Mouse (Mus musculus) left cerebral cortex, postnatal 25 days (tissue): ENCODE measurements around the gene Cdc25b. TPM values are rescaled to one million over a fixed set of nuclear protein-coding genes. Genes with fewer than 3 reads are reported as not detected.
A peak's percentile ranks its signal among the peaks of the same experiment; 100 is the strongest.
"Not testable (repeated sequence)": the region's sequence is repeated elsewhere in the genome, so short reads cannot be mapped to it uniquely, and the experiment has no call there.

ENCODE experiments used
- DNase-seq, 2 experiments: peaks; one replicate each; pipeline ENCODE4 v3.0.0; 2022; ENCODE audit warnings: low spot score in 2 of 2, mixed read lengths in 1 of 2
- intact Hi-C: fragments of 180-260 bp; cut with DNase I; formaldehyde crosslinking; loops from one replicate; pipeline ENCODE4 v1.15.1; 2025
- total RNA-seq, 2 experiments: library from RNA; stranded (reverse); gene quantifications; 2 replicates each; pipeline ENCODE4 v1.2.3; 2021

The Cdc25b gene
- total RNA-seq, 2 experiments from 2014 or later, result 13.3 to 16.2 TPM

DNA sequence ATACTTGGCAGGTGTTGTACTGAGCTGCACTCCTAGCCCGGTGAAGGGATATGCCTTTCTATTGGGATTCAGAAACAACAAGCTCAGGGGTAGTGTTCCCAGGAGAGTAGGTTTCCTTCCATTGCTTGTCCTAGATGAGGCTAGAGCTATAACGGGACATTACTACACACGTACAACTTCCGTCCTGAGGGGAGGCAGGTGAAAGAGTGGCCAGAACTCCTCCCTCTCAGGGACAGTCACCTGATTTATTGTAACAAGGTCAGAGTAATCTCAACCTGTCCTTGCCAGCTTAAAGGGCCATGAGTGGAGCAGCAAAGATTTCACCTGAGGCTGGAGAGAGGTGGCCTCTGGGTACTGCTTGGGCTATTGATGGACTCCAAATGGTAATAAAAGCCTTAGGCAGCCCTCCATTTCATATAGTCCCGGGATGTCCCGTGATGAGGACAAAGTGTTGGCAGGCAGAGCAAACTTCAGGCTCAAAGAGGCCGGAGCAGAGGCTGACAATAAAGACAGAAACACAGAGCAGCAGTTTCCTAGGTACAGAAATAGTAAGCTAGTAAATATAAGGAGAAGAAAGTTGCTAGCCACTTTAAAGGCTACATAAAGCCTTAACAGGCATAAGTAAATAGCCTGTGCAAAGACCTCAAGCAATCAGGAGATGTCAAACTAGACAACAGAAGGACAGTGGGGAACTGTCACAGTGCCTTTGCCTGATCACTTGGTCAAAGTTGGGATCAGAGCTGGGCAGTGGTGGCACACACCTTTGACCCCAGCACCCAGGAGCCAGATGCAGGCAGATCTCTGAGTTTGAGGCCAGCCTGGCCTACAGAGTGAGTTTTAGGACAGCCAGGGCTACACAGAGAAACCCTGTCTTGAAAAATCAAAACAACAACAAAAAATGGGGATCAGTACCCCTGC is 29.5 kb downstream of the Cdc25b start:
- intact Hi-C loops, result no loop called here
- no peak for DNase-seq

- no peak for DNase-seq
Measured at GRCm38 (mm10) chr2:131220030-131220429, 33.3 kb downstream of the Cdc25b start.

DNA sequence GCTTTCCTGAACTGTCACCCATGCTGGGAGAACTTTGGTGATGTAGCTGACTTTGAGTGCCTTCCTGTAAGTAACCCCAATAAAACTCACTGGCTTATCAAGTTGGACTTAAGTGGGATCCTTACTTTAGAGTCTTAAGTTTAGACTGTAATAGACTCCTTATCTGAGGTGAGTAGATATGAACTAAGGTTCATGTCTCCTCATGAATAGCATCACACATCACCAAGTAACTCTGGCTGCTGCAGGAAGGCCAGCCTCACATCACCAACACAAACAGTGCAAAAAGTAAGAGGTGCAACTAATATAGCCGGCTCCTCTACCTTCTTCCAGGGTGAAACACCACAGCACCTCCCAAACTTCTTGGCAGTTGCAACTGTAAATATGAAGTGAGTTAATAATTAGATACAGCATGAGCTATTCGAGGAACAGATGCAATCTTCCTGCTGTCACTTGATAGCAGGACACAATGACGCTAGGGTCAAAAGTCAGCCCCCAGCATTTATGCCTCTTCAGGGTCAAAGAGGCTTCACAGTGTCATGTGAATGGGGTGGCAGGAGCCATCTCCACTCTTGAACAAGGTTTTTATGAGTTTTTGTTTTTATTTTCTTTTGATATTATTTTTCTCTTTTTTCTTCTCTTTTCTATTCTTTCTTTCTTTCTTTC is 35.2 kb downstream of the Cdc25b start:
- intact Hi-C loops, result no loop called here
- DNase-seq, result no peak

More at GRCm38 (mm10) chr2:131220030-131220429, 33.3 kb downstream of the Cdc25b start:
- intact Hi-C loops, result no loop called here

DNA sequence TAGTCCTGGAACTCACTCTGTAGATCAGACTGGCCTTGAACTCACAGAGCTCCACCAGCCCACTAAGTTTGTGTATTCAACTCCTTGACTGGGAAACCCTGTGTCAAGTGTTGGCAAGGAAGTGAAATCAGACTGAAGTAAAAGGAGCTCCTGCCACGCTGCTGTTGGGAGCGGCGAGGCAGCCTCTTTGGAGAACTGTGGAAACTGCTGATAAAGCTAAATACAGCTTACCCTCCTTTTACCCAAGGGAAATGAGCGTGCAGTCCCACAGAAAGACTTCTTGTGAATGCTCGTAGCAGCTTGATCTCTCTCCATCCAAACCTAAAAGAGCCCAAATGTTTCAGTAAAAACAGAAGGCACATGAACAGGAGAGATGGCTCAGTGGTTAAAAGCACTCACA is 35.8 kb downstream of the Cdc25b start:
- intact Hi-C loops, result no loop called here
- DNase-seq, result peak in 1 of 2 experiments; percentile 11

- no peak for DNase-seq
- intact Hi-C loops, result no loop called here
Measured at GRCm38 (mm10) chr2:131223569-131223968, 36.8 kb downstream of the Cdc25b start.

DNA sequence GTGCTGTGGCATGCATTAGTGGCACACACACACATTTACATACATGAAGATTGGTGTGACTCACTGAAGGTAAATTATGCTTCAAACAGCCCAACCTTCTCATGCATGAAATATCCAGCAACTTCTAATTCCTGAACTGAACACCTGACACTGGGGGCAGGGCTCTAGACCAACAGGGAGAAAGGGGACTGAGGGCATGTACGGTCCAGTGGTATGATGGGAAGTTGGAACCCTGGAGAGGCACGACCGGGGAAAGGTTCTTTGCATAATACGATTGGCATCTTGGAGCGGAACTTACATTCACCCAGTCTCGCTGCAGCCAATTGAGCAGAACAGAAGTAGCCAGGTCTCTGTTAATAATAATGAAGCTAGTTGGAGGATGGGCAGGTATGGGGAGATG is 38.4 kb downstream of the Cdc25b start:
- intact Hi-C loops, result no loop called here
- DNase-seq, result no peak

DNA sequence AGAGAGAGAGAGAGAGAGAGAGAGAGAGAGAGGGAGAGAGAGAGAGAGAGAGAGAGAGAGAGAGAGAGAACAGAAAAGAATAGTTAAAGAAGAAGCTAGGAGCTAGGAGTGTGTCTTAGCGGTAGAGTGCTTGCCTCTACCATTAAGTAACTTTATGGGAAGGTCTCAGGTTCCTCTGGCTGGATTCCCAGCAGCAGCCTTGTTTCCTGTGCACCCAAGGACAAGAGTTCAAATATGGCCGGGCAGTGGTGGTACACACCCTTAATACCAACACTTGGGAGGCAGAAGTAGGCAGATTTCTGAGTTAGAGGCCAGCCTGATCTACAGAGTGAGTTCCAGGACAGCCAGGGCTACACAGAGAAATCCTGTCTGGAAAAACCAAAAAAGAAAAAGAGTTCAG is 39.9 kb downstream of the Cdc25b start:
- intact Hi-C loops, DNase-seq: not testable (repeated sequence)

DNA sequence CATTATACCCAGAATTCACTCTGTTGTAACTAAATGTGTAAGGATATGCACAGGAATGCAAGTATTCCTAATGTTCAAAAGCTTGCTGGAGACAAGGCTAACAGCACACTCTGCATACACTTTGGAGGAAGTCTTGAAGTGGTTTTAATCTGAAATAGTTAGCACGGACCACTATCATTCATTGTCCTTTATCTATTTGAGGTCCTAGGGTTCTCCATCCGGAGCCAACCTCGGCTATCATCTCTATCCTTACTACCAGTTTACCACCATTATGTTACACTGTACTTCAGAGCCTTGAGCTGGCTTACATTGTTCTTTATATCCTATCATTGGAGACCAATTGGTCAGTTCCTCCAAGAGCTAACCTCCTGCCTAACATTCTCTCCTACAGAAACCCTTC is 40.5 kb downstream of the Cdc25b start:
- intact Hi-C loops, result no loop called here
- DNase-seq, result no peak

GRCm38 (mm10) chr2:131232558-131232957 is 45.8 kb downstream of the Cdc25b start:
- no peak for DNase-seq
- intact Hi-C loops, result loop anchor here (5.0 kb wide), 1 partner anchor 135 kb away; no protein-coding TSS in a partner anchor

DNA sequence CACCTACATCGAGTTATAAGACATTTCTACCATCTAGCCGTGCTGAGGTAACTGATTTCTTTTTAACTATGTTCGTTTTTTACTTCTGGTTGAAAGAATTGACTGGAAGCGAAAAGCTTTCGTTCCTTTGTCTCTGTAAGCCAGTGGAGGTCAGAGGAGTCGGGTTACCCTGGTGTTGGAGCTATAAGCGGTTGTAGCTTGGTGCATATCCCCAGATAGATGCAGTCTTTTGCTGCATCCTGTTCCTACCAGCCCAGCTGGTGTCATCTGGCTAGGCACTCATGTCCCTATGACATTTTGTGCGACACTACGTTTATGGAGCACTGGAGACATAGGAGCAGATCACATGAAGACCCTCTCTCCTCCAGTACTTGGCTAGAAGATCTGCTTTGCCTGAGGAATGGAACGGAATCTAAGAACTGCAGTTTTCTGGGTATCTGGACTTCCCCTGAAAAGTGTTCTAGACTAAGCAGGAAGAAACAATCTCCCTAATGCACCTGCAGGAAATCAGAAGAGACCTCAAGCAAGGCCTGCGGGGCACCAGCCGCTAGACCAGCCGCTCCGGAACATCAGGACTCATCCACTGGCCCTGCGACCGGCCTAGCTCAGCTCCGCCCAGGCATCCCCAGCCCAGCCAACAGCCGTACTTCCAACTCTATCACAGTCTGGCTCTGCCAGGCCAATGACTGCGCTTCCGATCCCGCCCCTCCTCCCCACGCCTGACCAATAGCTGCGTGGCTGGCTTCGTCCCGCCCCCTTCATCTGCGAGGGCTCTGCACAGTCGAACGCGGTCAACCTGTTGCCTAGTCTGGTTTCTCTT is 46.8 kb downstream of the Cdc25b start, which contains the start of gene Mavs:
Mavs (plus strand) TSS at position 757 of the 820 bp plus-strand sequence.
- peak; percentile 91 to 97 for DNase-seq
- intact Hi-C loops, result loop anchor here (5.0 kb wide), 1 partner anchor 136 kb away; no protein-coding TSS in a partner anchor

DNA sequence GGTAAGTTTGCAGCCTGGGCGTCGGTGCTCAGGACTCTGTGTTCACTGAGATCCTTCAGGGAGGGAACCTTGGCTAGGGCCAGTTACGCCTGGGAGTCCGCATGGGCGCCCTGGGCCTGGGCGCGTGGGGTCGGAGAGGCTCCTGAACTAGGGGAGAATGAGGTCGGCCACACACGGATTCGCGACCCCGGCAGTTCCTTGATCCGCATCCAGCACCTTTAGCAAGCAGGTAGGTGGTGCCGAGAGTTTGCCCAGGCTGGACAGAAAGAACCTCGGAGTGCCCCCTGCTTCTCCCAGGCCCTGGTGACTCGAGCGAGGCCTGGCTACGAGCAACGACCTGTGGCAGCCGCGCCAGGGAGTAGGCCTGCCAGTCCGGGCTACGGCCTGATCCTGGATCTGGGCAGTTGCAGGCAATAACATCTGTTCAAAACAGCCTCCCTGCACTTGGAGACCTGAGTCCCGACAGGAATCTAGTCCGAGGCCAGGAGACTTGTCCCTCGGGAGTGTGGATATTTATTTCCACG is 47.4 kb downstream of the Cdc25b start:
- no peak for DNase-seq
- intact Hi-C loops, result loop anchor here (5.0 kb wide), 1 partner anchor 137 kb away; no protein-coding TSS in a partner anchor

GRCm38 (mm10) chr2:131234970-131235635 is 48.4 kb downstream of the Cdc25b start:
- intact Hi-C loops, result loop anchor here (5.0 kb wide), 1 partner anchor 138 kb away; no protein-coding TSS in a partner anchor
- DNase-seq, result no peak

- no peak for DNase-seq
- intact Hi-C loops, result no loop called here
Measured at GRCm38 (mm10) chr2:131242180-131242579, 55.4 kb downstream of the Cdc25b start.

DNA sequence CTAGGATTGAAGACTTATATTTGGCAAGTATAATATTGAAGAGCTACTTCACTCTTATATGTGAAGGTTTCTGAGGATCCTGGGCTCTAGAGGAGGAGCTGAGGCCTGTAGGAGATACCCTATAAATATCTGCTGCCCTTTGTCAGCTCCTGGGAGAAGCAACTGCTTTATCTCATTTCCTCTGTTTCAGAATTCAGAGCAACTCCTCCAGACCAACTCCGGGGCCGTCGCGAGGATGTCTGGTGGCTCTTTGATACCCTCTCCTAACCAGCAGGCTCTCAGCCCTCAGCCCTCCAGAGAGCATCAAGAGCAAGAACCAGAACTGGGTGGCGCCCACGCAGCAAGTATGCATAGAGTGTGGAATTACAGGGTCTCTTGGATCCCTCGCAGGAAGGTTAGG is 56.2 kb downstream of the Cdc25b start:
- intact Hi-C loops, result no loop called here
- DNase-seq, result no peak

Other genes with a start within 250 kb of the Cdc25b start
- 10 to 100 TPM; 58.3 to 63.0 TPM for gene Gfra4, start 143.9 kb upstream of the Cdc25b start, total RNA-seq
- 1 to 10 TPM; 4.1 to 6.9 TPM for gene Adam33, start 123.1 kb upstream of the Cdc25b start, total RNA-seq
- under 1 TPM; 0.23 to 0.28 TPM for gene Siglec1, start 100.2 kb upstream of the Cdc25b start, total RNA-seq
- gene Hspa12b, start 59.7 kb upstream of the Cdc25b start, total RNA-seq, result 1 to 10 TPM; 8.9 TPM
- not detected for gene Gm11037, start 53.5 kb upstream of the Cdc25b start, total RNA-seq
- 10 to 100 TPM; 71.7 to 75.8 TPM for gene 1700037H04Rik, start 26.9 kb upstream of the Cdc25b start, total RNA-seq
- gene Cenpb, start 6.9 kb upstream of the Cdc25b start, total RNA-seq, result 10 to 100 TPM; 77.3 to 78.8 TPM
- gene Spef1, start 333 bp downstream of the Cdc25b start, total RNA-seq, result 10 to 100 TPM in 1 of 2 experiments, 1 to 10 TPM in 1; 9.9 to 12.8 TPM
- gene Ap5s1, start 20.1 kb downstream of the Cdc25b start, total RNA-seq, result 10 to 100 TPM; 25.1 to 25.4 TPM
- gene Mavs, start 47.1 kb downstream of the Cdc25b start, total RNA-seq, result 1 to 10 TPM; 5.3 to 5.8 TPM
- 10 to 100 TPM; 64.4 to 70.3 TPM for gene Pank2, start 75.5 kb downstream of the Cdc25b start, total RNA-seq
- gene Rnf24, start 165.9 kb downstream of the Cdc25b start, total RNA-seq, result 10 to 100 TPM; 38.2 to 40.0 TPM